Mouse (Mus musculus): ENCODE results near the gene Pagr1b. TPM values are rescaled to one million over a fixed set of nuclear protein-coding genes. Genes with fewer than 3 reads are reported as not detected.

The Pagr1b gene
- polyA plus RNA-seq (2015; fragmentation: Nextera tagmentation; extraction: Ambion mirVana): 0.70 TPM in 1 of 2 replicates, not detected in the other

GRCm38 (mm10) chr7:127016481-127016485 lies at the start of gene Pagr1b:
Gene Pagr1b, minus strand, starts transcription at chr7:127016484.

GRCm38 (mm10) chr7:127041851-127042672 lies 25.8 kb upstream of the Pagr1b start, which contains the start of gene Kif22:
Gene Kif22, minus strand, starts transcription at chr7:127042471.

GRCm38 (mm10) chr7:127026984-127027726 lies 10.9 kb upstream of the Pagr1b start, which contains the start of gene Maz:
Gene Maz, minus strand, starts transcription at chr7:127027037.

GRCm38 (mm10) chr7:127020901-127021562 lies 4.7 kb upstream of the Pagr1b start, which contains the start of the genes Gm42742 and Prrt2:
Gene Gm42742, minus strand, starts transcription at chr7:127021097.
Gene Prrt2, minus strand, starts transcription at chr7:127021211.

GRCm38 (mm10) chr7:127016971-127017949 lies 976 bp upstream of the Pagr1b start, which contains the start of gene Pagr1a:
Gene Pagr1a, minus strand, starts transcription at chr7:127017352.

GRCm38 (mm10) chr7:127014320-127014719 lies 2.0 kb downstream of the Pagr1b start, which contains the start of gene Mvp:
Gene Mvp, minus strand, starts transcription at chr7:127014621.

GRCm38 (mm10) chr7:126975950-126976866 lies 40.1 kb downstream of the Pagr1b start, which contains the start of gene Cdiptos:
Gene Cdiptos, minus strand, starts transcription at chr7:126976098.

GRCm38 (mm10) chr7:126975893-126975949 lies 40.6 kb downstream of the Pagr1b start, which contains the start of gene Cdipt:
Gene Cdipt, plus strand, starts transcription at chr7:126975914.

Small RNA genes lying within 50 kb of the gene (microRNA-seq; reads per million reads assigned to microRNA genes)
- not detected for gene Gm44343

Other genes starting within 250 kb of the Pagr1b start
- 255 and 259 TPM in 2 replicates for gene Ypel3, start 239.5 kb downstream of the Pagr1b start, polyA plus RNA-seq (2015; fragmentation: Nextera tagmentation; extraction: Ambion mirVana)
- gene Tbx6, start 235.0 kb downstream of the Pagr1b start, polyA plus RNA-seq (2015; fragmentation: Nextera tagmentation; extraction: Ambion mirVana): 0.31 and 0.47 TPM in 2 replicates
- gene Ppp4c, start 224.0 kb downstream of the Pagr1b start, polyA plus RNA-seq (2015; fragmentation: Nextera tagmentation; extraction: Ambion mirVana): 129 and 149 TPM in 2 replicates
- gene Fam57b, start 218.8 kb downstream of the Pagr1b start, polyA plus RNA-seq (2015; fragmentation: Nextera tagmentation; extraction: Ambion mirVana): 43.9 and 56.4 TPM in 2 replicates
- 0.65 TPM in 1 of 2 replicates, not detected in the other for gene 4930451I11Rik, start 184.8 kb downstream of the Pagr1b start, polyA plus RNA-seq (2015; fragmentation: Nextera tagmentation; extraction: Ambion mirVana)
- 60.9 and 64.7 TPM in 2 replicates for gene Doc2a, start 169.1 kb downstream of the Pagr1b start, polyA plus RNA-seq (2015; fragmentation: Nextera tagmentation; extraction: Ambion mirVana)
- 17.0 and 23.3 TPM in 2 replicates for gene Hirip3, start 154.5 kb downstream of the Pagr1b start, polyA plus RNA-seq (2015; fragmentation: Nextera tagmentation; extraction: Ambion mirVana)
- gene Ino80e, start 154.1 kb downstream of the Pagr1b start, polyA plus RNA-seq (2015; fragmentation: Nextera tagmentation; extraction: Ambion mirVana): 78.5 and 82.2 TPM in 2 replicates
- gene Taok2, start 131.8 kb downstream of the Pagr1b start, polyA plus RNA-seq (2015; fragmentation: Nextera tagmentation; extraction: Ambion mirVana): 39.4 and 47.0 TPM in 2 replicates
- gene Tmem219, start 93.6 kb downstream of the Pagr1b start, polyA plus RNA-seq (2015; fragmentation: Nextera tagmentation; extraction: Ambion mirVana): 40.7 and 41.1 TPM in 2 replicates
- gene Kctd13, start 87.6 kb downstream of the Pagr1b start, polyA plus RNA-seq (2015; fragmentation: Nextera tagmentation; extraction: Ambion mirVana): 129 and 134 TPM in 2 replicates
- 13.0 and 20.5 TPM in 2 replicates for gene Asphd1, start 66.9 kb downstream of the Pagr1b start, polyA plus RNA-seq (2015; fragmentation: Nextera tagmentation; extraction: Ambion mirVana)
- gene Sez6l2, start 65.9 kb downstream of the Pagr1b start, polyA plus RNA-seq (2015; fragmentation: Nextera tagmentation; extraction: Ambion mirVana): 80.0 and 106 TPM in 2 replicates
- 137 and 157 TPM in 2 replicates for gene Cdipt, start 40.6 kb downstream of the Pagr1b start, polyA plus RNA-seq (2015; fragmentation: Nextera tagmentation; extraction: Ambion mirVana)
- 0.50 and 1.1 TPM in 2 replicates for gene Cdiptos, start 40.4 kb downstream of the Pagr1b start, polyA plus RNA-seq (2015; fragmentation: Nextera tagmentation; extraction: Ambion mirVana)
- gene Mvp, start 1.9 kb downstream of the Pagr1b start, polyA plus RNA-seq (2015; fragmentation: Nextera tagmentation; extraction: Ambion mirVana): 4.9 and 5.9 TPM in 2 replicates
- gene Pagr1a, start 868 bp upstream of the Pagr1b start, polyA plus RNA-seq (2015; fragmentation: Nextera tagmentation; extraction: Ambion mirVana): 23.1 and 63.2 TPM in 2 replicates
- 36.5 and 56.8 TPM in 2 replicates for gene Gm42742, start 4.6 kb upstream of the Pagr1b start, polyA plus RNA-seq (2015; fragmentation: Nextera tagmentation; extraction: Ambion mirVana)
- 128 and 150 TPM in 2 replicates for gene Prrt2, start 4.7 kb upstream of the Pagr1b start, polyA plus RNA-seq (2015; fragmentation: Nextera tagmentation; extraction: Ambion mirVana)
- 88.1 and 104 TPM in 2 replicates for gene Maz, start 10.6 kb upstream of the Pagr1b start, polyA plus RNA-seq (2015; fragmentation: Nextera tagmentation; extraction: Ambion mirVana)
- gene Kif22, start 26.0 kb upstream of the Pagr1b start, polyA plus RNA-seq (2015; fragmentation: Nextera tagmentation; extraction: Ambion mirVana): 13.7 and 20.7 TPM in 2 replicates
- gene Zg16, start 70.8 kb upstream of the Pagr1b start, polyA plus RNA-seq (2015; fragmentation: Nextera tagmentation; extraction: Ambion mirVana): not detected in 2 replicates
- 1.6 and 2.1 TPM in 2 replicates for gene AI467606, start 74.9 kb upstream of the Pagr1b start, polyA plus RNA-seq (2015; fragmentation: Nextera tagmentation; extraction: Ambion mirVana)
- 1.3 and 1.4 TPM in 2 replicates for gene Qprt, start 105.7 kb upstream of the Pagr1b start, polyA plus RNA-seq (2015; fragmentation: Nextera tagmentation; extraction: Ambion mirVana)
- not detected in 2 replicates for gene Spn, start 121.3 kb upstream of the Pagr1b start, polyA plus RNA-seq (2015; fragmentation: Nextera tagmentation; extraction: Ambion mirVana)
- gene Cd2bp2, start 179.6 kb upstream of the Pagr1b start, polyA plus RNA-seq (2015; fragmentation: Nextera tagmentation; extraction: Ambion mirVana): 45.4 and 48.6 TPM in 2 replicates
- 37.0 and 44.0 TPM in 2 replicates for gene Tbc1d10b, start 192.0 kb upstream of the Pagr1b start, polyA plus RNA-seq (2015; fragmentation: Nextera tagmentation; extraction: Ambion mirVana)
- 8.3 and 11.1 TPM in 2 replicates for gene Mylpf, start 192.4 kb upstream of the Pagr1b start, polyA plus RNA-seq (2015; fragmentation: Nextera tagmentation; extraction: Ambion mirVana)
- 28.1 and 31.9 TPM in 2 replicates for gene Zfp553, start 216.6 kb upstream of the Pagr1b start, polyA plus RNA-seq (2015; fragmentation: Nextera tagmentation; extraction: Ambion mirVana)
- gene Sept1, start 216.6 kb upstream of the Pagr1b start, polyA plus RNA-seq (2015; fragmentation: Nextera tagmentation; extraction: Ambion mirVana): 9.6 and 10.1 TPM in 2 replicates
- gene Zfp771, start 227.8 kb upstream of the Pagr1b start, polyA plus RNA-seq (2015; fragmentation: Nextera tagmentation; extraction: Ambion mirVana): 95.4 and 103 TPM in 2 replicates
- gene Dctpp1, start 244.2 kb upstream of the Pagr1b start, polyA plus RNA-seq (2015; fragmentation: Nextera tagmentation; extraction: Ambion mirVana): 95.6 and 108 TPM in 2 replicates